ENCODE assay signal across 21 mouse cellular contexts in the genomic region with DNA sequence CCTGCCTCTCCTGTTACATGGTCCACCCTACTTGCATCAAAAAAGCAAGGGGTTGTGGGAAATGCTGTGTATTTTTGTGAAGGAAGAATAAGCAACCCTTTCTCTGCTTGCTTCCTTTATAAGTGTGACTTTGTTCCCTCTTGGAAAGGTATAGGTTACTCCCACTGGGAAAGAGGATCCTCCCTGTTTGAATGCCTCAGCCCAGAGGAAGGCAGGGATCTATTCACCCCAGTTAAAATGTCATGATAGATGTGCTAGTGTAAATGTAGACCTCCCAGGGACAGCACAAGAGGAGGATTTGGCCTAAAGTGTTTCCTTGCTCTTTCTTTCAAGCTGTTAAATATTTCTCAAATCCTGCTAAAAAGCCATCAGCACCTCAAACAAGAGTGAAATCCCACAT. TPM values are rescaled to one million over a fixed set of nuclear protein-coding genes. Genes with fewer than 3 reads are reported as not detected.
A peak's percentile ranks its signal among the peaks of the same experiment; 100 is the strongest.
DNase-seq lines count a peak whose midpoint lies in the region; ATAC-seq lines count a peak whose summit lies in the region.
"Had no signal": no experiment of that assay in that cellular context is flagged by ENCODE, and none has a peak within 500 bp of the region (broad histone marks: within the 10 kb centered on the region; RNA-seq: fewer than 3 reads in every experiment).

No protein-coding gene starts in this region.

- no peak overlapping the region for H3K4me3 ChIP-seq in kidney, embryonic 14.5 days (ENCODE audit: low read length)
- H3K4me3 ChIP-seq in kidney, embryonic 16.5 days (ENCODE audit: low read length) = no peak overlapping the region
- H3K4me3 ChIP-seq: embryonic facial prominence, embryonic 13.5 days; embryonic facial prominence, embryonic 15.5 days; erythroblast, embryonic 14.5 days; forebrain, embryonic 10.5 days; forebrain, embryonic 12.5 days had no signal

- no peak overlapping the region for H3K9ac ChIP-seq in kidney, embryonic 14.5 days (ENCODE audit: low read depth, low read length)
- no peak overlapping the region for H3K9ac ChIP-seq in kidney, embryonic 16.5 days (replicated peaks; ENCODE audit: low read length)
- H3K9ac ChIP-seq: embryonic facial prominence, embryonic 13.5 days; embryonic facial prominence, embryonic 15.5 days; forebrain, embryonic 12.5 days had no signal

- H3K27ac ChIP-seq in kidney, embryonic 14.5 days (ENCODE audit: low read depth, low read length) = no peak overlapping the region
- no peak overlapping the region for H3K27ac ChIP-seq in kidney, embryonic 16.5 days (ENCODE audit: low read length)
- H3K27ac ChIP-seq: embryonic facial prominence, embryonic 13.5 days; embryonic facial prominence, embryonic 15.5 days; forebrain, embryonic 10.5 days; forebrain, embryonic 12.5 days had no signal

- peak; percentile 82; the same call in 1 of the 2 replicates for ATAC-seq in kidney, embryonic 14.5 days (ENCODE audit: low FRiP score, low TSS enrichment)
- ATAC-seq in kidney, embryonic 16.5 days (ENCODE audit: low FRiP score, low TSS enrichment) = peak; percentile 69; the same call in 1 of the 2 replicates
- ATAC-seq: forebrain, embryonic 14.5 days; forebrain, embryonic 16.5 days had no signal

- no peaks in the 10 kb centered on the region for H3K9me3 ChIP-seq in kidney, embryonic 14.5 days (ENCODE audit: control insufficient read depth, low read length)
- no peaks in the 10 kb centered on the region for H3K9me3 ChIP-seq in kidney, embryonic 16.5 days (ENCODE audit: low read length)
- H3K9me3 ChIP-seq: embryonic facial prominence, embryonic 13.5 days; embryonic facial prominence, embryonic 15.5 days; forebrain, embryonic 10.5 days; forebrain, embryonic 12.5 days had no signal

- DNase-seq in kidney, postnatal 25 days = no peak
- DNase-seq in kidney, adult 9 months = no peak
- DNase-seq: adrenal gland, adult 2 months; adrenal gland, postnatal 10 days; adrenal gland, postnatal 25 days; cerebellum, adult 11 months; cerebellum, adult 18-20 months; cerebellum, adult 8-10 months; cerebellum, adult 9-11 months; cerebellum, postnatal 14 days; cerebellum, postnatal 36 days; embryo, embryonic 11 days had no signal

- no peaks in the 10 kb centered on the region for H3K4me1 ChIP-seq in kidney, embryonic 14.5 days (ENCODE audit: control insufficient read depth, insufficient read depth, low read length)
- H3K4me1 ChIP-seq in kidney, embryonic 16.5 days (ENCODE audit: insufficient read depth, low read length) = no peaks in the 10 kb centered on the region
- H3K4me1 ChIP-seq: embryonic facial prominence, embryonic 13.5 days; embryonic facial prominence, embryonic 15.5 days; forebrain, embryonic 10.5 days; forebrain, embryonic 12.5 days had no signal

- H3K27me3 ChIP-seq in kidney, embryonic 14.5 days (ENCODE audit: control insufficient read depth, insufficient read depth, low read length) = no peaks in the 10 kb centered on the region
- no peaks in the 10 kb centered on the region for H3K27me3 ChIP-seq in kidney, embryonic 16.5 days (ENCODE audit: insufficient read depth, low read length)
- H3K27me3 ChIP-seq: embryonic facial prominence, embryonic 13.5 days; embryonic facial prominence, embryonic 15.5 days; forebrain, embryonic 12.5 days had no signal

- H3K4me2 ChIP-seq in kidney, embryonic 14.5 days (replicated peaks; ENCODE audit: low read depth, low read length) = no peak overlapping the region
- no peak overlapping the region for H3K4me2 ChIP-seq in kidney, embryonic 16.5 days (replicated peaks; ENCODE audit: low read depth, low read length)
- H3K4me2 ChIP-seq: embryonic facial prominence, embryonic 13.5 days; embryonic facial prominence, embryonic 15.5 days; forebrain, embryonic 12.5 days had no signal

- H3K36me3 ChIP-seq in kidney, embryonic 14.5 days (ENCODE audit: control insufficient read depth, insufficient read depth, low read length) = no peaks in the 10 kb centered on the region
- H3K36me3 ChIP-seq in kidney, embryonic 16.5 days (ENCODE audit: insufficient read depth, low read length) = no peaks in the 10 kb centered on the region
- H3K36me3 ChIP-seq: embryonic facial prominence, embryonic 13.5 days; embryonic facial prominence, embryonic 15.5 days; forebrain, embryonic 10.5 days; forebrain, embryonic 12.5 days had no signal

RNA-seq across cellular contexts. Expression of gene Dync1i1, which starts 9.0 kb away (rescaled TPM):
- polyA plus RNA-seq in kidney, embryonic 14.5 days (2014; fragmentation: Nextera tagmentation; extraction: Ambion mirVana) = 3.9 and 5.2 TPM in 2 replicates
- polyA plus RNA-seq in kidney, embryonic 16.5 days (2015; fragmentation: Nextera tagmentation; extraction: Ambion mirVana) = 3.2 and 3.8 TPM in 2 replicates
- polyA plus RNA-seq: erythroblast, embryonic 14.5 days had no signal
